Mouse (Mus musculus): ENCODE data around the gene Lsamp.
A peak's percentile ranks its signal among the peaks of the same experiment; 100 is the strongest.

Gene Lsamp

DNA sequence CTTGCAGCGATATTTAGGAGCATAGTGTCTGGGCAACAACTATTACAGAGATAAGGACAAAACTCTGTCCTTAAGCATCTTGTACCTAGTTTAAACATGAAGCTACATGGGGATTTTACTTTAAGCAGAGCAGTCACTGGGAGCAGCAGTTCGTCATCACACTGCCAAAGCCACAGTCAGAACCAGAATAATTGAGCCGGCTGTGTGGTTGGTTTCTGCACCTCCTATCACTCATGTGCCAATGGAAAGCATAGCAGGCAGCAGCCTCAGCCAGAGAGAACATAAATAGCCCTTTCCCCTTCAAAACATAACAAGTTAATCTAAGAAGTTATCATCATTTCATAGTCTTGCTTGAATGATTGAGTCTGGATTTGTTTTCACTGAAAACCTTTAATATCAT is 2075.8 kb downstream of the Lsamp start:
- no peak for DNase-seq (ENCODE audit: low spot score in 2 of 2)

DNA sequence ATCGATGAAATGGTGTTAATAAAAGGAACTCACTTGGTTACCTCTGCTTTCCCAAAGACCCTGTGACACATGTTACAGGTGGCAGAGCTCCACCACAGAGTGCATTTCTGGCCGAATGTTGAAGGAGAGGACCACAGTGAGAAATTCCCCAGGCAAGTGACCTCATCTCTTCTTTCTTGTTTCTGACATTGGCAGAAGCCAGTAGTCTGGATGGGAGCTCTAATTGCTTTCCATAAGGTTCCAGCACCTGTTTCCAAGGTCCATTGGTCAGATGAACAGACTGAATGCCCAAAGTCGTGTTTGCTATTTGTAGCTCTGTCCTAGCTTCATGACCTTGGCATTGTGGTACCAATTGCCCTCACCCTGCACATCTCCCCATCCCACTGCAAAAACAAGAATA is 2090.2 kb downstream of the Lsamp start:
- DNase-seq (ENCODE audit: low spot score in 2 of 2) = no peak

DNA sequence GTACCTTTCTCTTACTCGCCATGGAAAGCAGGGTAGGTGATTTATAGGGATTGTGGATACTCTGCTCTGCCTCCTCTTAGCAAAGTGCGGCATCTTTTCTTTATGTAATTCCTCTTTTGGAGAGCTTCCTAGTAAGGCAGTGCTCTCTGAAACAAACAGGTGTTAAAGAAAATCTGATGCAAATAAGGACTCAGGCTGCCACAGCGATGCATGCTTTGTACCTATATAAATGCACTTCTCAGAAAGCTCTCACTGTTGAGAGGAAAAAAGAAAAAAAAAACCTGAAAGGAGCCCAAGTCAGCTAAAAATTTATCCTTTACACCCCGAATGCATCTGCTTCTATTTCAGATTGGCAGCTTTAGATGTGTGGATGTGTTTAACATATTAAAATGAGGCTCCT is 2095.4 kb downstream of the Lsamp start:
- DNase-seq (ENCODE audit: low spot score in 2 of 2) = peak in 1 of 2 experiments; percentile 67

DNA sequence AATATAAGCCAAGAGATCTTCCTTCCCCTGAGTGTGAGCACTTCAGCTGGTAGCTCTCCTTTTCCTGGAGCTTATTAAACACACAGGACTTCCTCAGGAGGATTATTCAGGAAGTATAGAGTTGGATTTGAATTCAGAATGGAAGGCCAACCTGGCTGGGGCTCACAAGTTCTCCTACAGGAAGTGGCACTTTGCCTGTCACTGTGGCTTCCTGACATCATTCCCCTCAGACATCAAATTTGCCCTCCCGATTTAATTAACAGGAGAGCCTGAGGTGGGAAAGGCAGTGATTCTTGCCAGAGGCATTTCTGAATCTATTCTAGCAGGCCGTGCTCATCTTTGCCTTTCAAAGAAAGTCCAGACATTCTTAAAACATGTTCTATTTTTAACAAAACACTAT is 2097.4 kb downstream of the Lsamp start:
- DNase-seq (ENCODE audit: low spot score in 2 of 2) = no peak

DNA sequence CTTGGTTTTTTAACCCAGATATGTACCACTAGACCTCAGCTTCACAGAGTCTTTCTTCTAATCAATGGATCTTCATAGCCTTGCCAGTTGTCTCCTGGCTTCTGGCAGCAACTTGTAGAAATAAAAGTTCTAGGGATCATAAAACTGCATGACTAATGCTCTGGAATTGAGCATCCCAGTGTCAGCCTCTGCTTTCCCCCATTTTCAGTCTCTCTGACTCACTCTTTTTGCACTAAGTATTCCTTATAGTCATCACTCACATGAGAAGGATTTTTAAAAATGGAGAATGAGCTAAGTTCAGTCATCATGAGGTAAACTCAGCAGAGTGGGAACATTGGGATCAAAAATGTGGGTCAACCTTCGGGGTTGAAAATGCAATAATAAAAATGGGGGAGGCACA is 2113.3 kb downstream of the Lsamp start:
- DNase-seq (ENCODE audit: low spot score in 2 of 2) = no peak

DNA sequence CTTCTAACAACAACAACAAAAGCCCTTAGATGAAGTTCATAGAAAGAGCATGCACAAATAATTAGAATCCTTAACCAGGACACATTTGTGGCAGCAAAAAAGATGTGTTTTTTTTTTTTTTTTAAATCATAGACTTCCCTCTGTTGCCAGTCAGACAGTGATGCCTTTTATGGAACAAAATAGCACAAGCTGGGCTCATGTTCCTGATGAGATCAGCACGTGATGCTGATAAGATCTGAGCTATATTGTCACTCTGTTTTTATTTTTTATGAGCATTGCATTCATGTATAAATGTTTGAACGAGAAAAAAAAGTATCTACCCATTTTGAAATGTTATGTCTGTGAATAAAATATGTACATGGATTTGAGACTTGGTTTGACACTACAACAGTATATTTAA is 2118.0 kb downstream of the Lsamp start:
- no peak for DNase-seq (ENCODE audit: low spot score in 2 of 2)

DNA sequence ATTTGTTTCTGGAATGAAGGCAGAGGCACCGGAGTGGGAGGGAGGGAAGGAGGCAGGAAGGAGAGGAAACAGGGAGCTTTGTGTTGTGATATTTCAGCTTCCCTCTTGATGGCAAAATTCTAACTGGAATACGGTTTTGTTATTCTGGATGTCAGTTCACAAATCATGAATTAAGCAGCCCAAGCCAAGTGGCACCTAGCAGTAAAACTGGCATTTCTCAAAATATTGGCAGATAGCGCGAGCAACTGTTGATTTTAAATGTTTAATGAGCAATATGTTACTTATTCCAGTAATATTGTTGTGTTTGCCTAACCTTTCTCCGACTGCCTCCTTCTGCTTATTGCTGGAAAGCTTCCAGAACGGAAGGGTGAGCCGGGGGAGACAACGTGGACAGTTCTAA is 2118.5 kb downstream of the Lsamp start:
- no peak for DNase-seq (ENCODE audit: low spot score in 2 of 2)

DNA sequence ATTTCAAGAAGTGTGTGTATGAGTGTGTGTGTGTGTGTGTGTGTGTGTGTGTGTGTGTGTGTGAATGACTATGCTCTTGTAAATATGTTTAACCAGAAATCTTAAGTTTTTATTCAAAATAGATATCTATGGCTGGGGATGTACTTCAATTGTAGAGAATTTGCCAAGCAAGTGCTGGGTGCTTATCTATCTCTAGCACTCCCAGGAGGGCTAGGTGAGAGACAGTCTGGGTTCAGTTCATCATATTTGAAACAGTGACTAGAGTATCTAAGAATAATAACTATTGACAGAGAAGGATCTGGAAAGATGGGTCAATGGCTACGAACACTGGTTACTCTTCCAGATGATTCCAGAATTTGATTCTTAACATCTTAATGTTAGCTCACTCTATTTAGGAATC is 2128.1 kb downstream of the Lsamp start:
- DNase-seq (ENCODE audit: low spot score in 2 of 2) = no peak

DNA sequence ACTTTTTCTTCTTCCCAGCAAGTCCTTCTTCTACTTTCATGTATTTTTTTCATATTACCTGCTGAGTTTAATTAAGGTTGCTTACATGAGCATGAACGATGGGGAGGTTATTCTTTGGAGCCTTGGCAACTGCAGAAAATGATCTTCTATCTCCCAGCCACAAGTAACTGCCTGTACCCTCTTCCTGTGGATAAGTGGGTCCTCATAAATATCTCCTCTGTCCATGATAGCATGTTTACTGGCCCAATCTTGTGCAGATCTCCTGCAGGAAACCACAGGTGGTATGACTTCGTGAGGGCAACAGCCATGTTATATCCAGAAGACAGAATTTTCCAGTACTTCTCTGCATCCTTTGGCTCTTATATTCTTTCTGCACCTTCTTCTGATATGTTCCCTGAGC is 2129.1 kb downstream of the Lsamp start:
- no peak for DNase-seq (ENCODE audit: low spot score in 2 of 2)

DNA sequence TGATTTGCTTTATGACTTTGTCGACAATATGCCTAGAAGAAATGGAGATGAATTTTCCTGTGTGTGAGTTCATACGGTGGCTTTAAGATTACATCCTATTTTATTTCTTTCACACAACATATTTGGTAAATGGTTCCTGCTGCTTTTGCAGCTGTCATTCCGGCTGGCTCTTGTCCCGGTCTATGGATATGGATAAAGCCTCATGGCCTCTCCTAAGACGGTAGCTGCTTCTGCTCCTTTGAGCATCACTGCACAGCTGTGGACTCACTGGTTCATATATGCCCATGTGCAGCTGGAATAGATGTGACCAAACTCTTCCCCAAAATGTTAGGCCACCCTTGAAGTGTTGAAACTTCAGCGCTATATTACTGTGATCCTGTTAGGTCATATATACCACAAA is 2137.6 kb downstream of the Lsamp start:
- no peak for DNase-seq (ENCODE audit: low spot score in 2 of 2)

DNA sequence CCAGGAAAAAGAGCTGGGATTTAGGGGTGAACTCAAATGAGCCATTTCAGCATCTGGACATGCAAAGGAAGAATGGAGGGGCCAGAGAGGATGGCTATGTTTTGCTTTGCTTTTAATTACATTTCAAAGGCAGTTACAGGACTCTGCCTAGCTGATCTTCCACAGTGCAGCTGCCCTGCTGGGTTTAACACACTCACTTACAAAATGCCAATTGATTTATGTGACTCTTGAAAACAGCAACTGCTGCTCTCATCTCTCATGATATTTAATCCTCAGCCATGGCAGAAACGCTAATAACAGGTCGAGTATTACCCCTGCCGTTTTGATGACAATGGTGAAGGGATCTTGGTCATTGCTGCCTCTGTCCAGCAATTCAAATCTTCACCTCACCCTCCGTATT is 2139.7 kb downstream of the Lsamp start:
- DNase-seq (ENCODE audit: low spot score in 2 of 2) = no peak

DNA sequence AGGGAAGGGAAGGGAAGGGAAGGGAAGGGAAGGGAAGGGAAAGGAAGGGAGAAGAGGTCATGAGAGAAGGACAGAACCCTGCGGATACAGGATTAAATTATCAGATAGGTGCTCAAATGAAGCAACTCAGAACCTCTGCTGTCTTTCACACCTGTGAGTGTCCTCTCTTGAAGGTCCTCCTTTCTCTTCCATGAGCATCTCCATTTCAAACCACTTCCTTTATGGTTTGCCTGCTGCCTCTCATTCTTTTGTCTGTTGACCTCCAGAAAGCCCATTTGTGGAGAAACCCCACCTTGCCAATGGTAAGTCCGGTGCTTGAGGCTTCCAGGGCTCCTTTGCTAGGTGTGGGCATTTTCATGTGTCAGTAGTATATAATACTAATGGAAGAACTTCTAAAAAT is 2141.9 kb downstream of the Lsamp start:
- no peak for DNase-seq (ENCODE audit: low spot score in 2 of 2)

DNA sequence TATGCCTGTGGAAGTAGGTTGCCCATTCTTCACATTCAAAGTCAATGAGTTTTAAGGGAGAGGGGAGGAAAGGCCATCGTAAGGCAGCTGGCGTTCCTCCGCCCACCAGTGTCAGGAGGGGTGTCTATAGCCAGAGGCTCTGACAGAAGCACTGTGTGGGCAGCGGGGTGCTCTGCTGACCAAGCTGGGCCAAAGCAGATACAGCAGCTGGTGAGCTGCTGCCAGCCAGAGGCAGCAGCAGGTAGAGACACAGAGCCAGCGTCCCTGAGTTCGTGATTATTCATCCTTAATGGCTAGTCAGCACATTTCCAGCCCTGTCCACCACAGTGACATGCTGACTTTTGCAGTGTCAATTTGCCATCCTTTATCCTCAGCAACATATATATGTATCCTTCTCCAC is 2163.0 kb downstream of the Lsamp start:
- no peak for DNase-seq (ENCODE audit: low spot score in 2 of 2)

DNA sequence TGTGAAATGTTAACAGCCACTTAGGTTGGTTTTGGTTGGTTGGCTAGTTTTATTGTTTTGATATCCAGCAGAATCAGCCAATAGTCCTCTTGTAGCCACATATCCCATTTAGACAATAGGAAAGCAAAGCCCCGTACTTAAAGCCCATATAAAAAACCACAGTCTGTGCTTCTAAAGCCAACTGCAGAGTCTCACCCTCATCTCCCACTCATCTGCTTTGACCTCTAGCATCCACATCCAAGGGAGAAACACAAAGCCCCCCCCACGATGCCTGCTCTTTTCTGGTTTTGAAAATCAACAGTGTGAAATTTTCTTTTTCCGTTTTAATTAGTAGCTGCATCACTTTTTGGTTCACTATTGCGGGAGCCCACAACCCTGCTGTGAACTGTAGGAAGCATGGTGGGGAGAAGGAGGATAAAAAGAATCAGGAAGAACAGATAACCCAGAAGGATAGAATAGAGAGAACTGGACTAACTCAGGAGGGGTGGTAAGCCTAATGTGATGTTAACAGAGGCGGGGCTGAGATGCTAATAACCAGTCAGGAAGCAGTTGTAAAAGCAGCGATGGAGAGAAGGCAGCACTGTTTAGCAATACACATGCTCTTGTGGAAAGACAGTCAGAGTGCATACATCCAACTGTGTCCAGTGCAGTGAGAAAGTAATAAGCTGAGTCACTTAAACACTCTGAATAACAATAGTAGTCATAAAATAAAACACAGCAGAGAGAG is 2165.2 kb downstream of the Lsamp start:
- DNase-seq (ENCODE audit: low spot score in 2 of 2) = no peak

DNA sequence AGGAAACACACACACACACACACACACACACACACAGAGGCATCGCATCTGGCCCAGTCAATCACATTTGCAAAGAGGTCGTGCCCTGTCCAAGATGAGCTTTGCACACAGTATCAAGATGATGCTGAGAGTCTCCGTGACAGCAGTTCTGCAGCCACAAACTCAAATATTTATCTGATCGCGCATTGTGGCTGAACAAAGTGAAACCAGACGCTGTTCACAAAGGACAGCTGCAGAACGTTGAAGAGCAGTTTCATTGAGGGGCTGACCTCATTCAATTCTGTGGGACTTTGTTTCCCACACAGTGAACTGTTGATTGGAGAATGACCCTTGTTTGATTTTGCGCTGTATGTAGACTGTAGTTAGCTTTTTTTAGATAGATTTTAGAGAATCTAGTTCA is 2168.5 kb downstream of the Lsamp start:
- DNase-seq (ENCODE audit: low spot score in 2 of 2) = no peak

DNA sequence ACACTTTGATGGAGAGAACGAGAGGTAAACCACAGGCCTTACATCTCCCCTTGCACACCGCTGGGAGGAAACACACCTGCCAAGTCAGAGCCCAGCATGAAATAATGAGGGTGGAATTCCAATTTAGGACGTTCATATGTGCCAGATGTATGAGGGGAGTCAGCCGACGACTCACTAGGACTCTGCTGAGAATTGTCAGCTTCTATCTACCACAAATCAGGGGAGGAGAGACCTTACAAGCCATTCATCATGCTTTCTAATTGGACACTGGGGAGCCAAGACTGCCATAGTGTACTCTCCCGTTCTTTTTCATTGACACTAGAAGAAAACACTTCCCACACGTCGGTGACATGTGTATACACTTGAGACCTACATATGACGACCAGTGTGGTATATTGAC is 2173.7 kb downstream of the Lsamp start:
- DNase-seq (ENCODE audit: low spot score in 2 of 2) = no peak

DNA sequence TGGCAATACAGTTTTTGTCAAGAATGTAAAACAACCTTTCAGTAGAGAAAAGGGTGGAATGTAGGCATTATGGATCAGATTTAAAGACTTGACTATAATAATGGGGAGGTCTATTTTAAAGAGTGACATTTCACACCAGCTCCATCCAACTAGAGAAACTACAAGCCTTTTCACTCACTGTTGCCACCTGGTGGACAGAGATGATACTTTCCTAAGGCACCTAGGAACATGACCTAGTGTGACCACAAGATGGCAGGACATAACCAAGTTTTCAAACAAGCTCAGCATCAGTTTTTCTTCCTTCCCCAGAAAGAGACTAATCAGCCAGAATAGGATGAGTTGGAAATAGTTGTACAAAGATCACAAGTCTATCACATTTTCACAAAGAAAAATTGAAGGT is 2180.8 kb downstream of the Lsamp start:
- DNase-seq (ENCODE audit: low spot score in 2 of 2) = peak; percentile 81 to 96

DNA sequence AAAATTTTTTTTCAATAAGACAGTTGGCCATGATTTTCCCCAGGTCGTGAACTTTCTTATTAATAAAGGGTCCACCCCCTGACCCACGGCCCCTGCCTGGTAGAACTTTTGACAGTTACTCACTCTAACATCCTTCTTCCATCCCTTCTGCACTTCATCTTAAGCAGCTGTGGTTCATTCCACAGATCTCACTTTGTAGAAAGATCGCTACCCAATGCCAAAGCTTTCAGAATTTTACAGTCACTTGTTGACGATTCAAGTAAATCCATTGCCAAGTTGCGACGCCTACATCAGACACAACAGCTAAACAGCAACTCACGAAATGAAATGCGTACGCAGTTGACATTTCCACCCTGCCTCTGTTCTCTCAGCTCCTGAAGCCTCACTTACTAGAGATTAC is 2184.1 kb downstream of the Lsamp start:
- no peak for DNase-seq (ENCODE audit: low spot score in 2 of 2)

DNA sequence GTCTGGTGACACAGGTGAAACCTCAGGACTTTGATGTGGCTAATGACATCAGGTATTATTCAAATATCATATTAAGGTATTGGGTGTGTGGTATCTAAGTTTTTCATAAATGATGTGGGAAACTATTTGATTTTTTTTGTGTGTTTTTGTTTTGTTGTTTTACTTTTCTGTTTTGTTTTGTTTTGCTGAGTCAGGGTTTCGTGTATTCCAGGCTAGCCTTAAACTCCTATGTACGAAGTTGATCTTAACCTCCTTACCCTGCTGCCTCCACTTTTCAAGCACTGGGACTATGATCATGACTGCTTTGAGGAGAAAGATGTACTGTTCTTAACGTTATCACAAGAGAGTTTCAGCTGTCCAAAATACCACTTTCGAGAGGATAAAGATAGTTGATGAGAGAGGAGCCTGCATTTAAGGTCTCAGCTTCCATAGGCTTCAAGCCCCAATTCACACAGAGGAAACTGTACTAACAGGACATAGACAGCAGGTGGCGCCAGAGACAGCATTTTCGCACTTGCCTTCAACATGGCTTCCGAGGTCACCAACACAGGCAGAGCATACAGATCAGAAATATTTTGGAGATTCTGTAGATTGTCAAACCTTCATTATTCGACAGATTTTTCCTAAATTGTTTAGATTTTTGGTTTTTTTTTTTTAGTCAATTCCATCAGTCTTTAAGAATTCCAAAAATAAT is 2185.4 kb downstream of the Lsamp start:
- DNase-seq (ENCODE audit: low spot score in 2 of 2) = peak; percentile 75 to 80

DNA sequence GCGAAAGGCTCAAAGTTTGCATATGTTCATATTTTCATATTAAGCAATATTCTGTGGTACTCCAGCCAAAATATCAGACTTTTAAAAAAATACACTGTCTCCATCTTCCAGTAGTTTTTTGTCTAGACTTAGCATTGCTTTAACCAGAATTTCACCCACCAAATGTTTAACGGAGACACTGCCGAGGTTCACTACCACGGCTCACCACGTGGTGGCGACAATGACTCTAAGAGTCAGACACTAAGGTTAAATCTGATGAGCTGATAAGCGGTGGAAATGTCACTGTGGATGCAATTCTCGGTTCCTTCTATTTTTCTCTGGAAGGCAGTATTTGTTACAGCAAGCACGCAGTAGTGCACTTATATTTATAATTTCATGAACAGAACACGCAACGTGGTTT is 2188.3 kb downstream of the Lsamp start:
- peak; percentile 86 to 91 for DNase-seq (ENCODE audit: low spot score in 2 of 2)

DNA sequence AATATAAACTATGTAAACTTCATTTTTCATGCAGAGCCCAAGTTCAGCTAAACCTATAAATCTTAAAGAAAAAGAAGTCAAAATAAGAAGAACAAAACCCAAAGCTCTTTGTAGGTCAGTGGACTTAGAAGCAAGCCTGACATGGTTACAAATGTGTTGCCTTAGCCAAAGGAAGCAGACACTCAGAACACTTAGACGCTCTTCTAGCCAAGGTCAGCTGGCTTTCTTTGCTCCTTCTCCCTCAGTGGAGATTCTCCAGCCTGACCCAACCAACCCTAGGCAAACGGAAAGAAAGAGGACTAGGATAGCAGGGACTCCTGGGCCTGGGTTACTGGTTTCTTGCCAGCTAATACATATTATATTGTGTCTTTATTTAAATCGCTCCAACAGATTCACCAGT is 2194.7 kb downstream of the Lsamp start:
- DNase-seq (ENCODE audit: low spot score in 2 of 2) = no peak

DNA sequence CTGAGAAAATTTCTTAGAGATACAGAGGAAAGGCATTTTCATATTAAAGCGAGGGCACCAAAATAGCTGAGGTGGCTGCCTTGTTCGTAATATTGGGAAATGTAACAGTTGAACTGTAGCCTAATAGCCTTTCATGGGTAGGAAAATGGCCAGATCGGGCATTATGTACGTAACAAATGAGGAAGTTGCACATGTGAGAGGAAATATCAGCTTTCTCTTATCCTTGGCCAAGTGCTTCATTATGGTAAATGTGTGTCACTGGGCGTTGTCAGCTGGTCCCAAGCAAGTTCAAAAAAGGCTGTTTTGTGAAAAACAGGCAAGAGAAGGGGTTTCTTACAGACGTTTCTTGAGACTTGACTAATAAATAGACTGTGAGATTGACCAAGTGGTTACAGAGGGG is 2195.9 kb downstream of the Lsamp start:
- no peak for DNase-seq (ENCODE audit: low spot score in 2 of 2)

DNA sequence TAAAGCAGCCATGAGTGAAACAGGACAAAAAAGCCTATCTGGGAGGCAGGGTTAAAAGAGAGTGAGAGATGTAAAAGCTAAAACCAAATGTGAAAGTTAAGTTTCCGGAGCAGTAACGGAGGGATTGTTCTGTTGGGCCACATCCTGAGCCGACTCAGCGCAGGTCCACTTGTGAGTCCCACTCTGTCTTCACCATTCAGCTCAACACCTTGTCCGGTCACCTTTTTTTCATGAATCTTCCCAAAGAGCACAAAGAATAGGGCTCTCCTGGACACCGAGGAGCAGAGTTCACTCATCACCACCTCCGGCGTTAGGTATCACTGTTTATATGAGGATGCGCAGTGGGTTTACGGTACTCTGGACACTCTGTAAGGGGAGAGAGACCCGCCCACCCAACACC is 2196.3 kb downstream of the Lsamp start:
- DNase-seq (ENCODE audit: low spot score in 2 of 2) = no peak

Measured in frontal cortex, postnatal 36 days (tissue).